Mouse (Mus musculus): ENCODE results near the gene Lrrc2.

The Lrrc2 gene

DNA sequence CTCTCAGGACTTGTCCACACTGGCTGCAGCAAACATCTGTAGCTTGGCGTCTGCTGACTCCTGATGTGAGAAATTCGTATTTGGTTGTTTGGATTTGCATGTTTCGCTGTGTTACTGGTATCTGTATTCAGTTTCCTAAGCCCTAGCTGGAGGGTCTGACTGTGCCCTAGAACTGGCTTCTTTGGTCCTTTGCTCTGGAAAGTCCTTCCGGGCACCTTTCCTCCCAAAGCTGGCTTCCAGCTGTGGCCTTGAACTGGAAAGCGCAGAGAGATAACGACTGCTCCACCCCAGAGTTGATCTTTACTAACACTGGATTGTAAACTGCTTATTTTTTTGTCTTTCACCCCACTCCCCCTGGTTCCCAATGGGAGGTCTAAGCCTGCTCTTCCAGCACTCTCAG is 3.4 kb upstream of the Lrrc2 start:
- DNase-seq (ENCODE audit: low read depth, low spot score): no peak

DNA sequence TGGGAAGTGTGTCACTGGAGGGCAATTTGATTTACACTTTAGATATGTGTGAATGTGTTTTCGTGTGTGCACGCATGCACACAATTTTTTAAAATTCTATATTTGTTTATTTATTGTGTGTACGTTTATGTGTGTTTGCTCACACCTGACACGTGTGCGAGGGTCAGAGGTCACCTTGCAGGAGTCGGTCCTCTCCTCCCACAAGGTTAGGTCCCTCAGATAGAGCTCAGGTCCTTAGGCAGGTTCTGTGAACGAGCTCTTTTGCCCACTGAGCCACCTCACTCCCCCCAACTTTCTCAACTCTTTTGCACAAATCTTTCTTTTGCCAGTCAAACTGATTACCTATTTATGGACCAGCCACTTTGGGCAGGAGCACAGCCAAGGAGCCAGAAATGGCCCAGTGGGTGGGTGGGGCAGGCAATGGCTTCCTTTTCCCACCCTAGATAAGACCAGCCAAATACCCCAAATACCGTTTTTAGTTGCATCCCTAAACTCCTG is 2.5 kb upstream of the Lrrc2 start:
- DNase-seq (ENCODE audit: low read depth, low spot score): no peak

DNA sequence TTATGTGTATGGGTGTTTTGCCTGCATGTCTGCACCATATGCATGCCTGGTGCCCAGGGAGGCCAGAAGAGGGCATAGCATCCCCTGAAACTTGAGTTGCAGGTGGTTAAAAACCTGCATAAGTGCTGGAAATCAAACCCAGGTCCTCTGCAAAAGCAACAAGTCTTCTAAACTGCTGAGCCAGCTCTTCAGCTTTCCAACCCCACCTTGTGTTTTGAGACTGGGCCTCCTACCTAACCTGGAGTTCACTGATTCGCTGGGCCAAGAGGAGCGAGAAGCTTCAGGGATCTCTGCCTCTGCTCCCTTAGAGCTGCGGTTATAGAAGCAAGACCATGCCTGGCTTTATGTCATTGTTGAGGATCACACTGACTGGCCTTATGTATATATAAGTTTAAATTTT is 1.2 kb upstream of the Lrrc2 start:
- no peak for DNase-seq (ENCODE audit: low read depth, low spot score)

DNA sequence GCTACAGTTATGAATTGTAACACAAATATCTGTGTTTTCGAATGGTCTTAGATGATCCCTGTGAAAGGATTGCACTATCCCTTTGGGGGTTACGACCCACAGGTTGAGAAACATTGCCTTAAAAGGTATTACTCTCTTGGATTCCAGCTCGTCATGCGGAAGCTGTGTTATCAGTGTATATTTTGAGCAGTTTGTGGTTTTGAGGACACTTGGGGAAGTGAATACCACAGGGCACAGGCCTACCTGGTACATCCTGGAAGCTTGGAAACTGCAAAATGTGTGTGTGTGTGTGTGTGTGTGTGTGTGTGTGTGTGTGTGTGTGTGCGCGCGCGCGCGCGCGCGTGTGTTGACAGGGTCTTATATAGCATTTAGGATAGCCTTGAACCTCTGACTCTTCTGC is 521 bp downstream of the Lrrc2 start:
- DNase-seq (ENCODE audit: low read depth, low spot score): no peak

DNA sequence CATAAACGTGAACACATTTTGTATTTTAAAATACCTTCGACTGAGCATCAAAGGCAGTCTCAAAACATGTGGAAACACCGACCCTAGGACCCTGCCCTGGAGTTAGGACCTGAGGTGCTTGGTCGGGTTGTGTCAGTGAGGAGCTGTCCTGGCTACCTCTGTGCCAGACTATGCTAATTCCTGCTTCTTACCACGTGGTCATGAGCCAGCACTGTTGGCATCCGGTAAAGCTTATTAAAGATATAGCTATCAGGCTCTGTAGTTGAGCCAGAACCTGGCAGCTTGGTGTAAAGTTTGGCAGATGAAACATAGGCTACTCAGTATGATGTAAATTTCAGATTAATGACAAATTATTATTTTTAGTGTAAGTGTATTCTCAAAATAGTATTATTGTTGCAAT is 1.1 kb downstream of the Lrrc2 start:
- DNase-seq (ENCODE audit: low read depth, low spot score): no peak

DNA sequence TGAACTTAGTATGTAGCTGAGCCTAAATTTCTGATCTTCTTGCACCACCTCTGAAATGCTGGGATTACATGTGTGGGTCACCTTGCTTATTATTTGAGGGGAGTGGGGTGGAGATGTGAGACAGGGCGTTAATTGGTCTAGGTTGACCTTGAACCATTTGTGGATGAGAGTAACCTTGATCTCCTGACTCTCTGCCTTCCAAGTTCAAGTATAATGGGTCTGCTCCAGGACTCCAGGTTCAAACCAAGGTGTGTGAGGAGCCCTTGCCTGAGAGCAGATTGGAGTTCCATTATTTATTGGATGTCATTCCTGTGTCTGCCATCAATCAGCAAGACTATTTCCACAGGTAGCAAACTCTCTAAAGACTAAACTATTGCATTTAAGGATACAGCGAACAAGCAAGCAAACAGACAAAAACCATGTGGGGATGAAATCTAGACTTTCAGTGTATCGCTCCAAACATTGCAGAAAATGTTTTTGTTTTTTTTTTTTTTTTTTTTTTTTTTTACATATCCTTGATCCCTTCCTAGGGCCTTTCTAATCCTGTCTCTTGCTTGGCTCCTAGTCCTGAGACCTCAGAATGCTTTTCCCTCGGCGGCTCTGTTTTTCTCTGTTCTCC is 1.7 kb downstream of the Lrrc2 start:
- DNase-seq (ENCODE audit: low read depth, low spot score): peak; percentile 13

DNA sequence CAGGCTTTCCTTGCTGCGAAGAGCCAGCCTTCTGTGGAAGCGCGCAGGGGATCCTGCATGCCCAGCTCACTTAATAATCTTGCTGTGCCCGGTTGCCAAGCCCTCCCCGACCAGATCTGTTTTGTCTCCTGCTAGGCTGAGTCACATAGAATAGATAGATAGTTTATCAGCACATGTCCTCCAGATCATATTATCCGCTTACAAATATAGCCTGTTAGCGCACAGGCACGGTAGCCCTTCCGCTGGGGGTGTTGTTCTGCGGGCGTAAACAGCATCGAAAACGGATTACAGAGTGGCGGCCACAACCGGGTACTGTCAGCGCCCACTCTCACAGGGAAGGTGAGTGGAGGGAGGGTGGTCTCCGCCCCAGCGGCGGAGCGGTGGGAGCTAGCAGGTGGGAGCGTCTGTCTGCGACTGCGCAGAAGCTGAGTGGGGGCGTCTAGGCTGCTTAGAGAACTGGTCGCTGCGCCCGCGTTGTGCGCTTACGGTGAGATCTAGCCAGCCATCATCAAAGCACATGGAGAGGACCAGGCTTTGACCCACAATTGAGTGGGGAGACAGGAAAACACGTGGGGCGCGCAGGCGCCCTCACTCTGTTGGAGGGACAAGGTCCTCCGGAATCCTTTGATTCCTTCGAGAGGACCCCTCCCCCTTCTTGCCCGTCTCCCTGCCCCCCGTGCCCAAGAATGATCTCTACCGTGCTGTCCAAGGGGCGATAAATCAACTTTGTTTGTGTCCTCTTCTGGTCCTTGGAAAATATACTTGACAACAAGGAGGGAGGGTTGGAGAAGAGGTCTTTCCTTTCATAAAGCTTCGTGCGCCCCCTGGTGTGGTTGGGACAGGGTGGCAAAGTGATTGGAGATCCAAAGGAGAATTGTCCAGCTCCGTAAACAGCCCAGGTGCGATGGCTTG is 2.5 kb downstream of the Lrrc2 start:
- DNase-seq (ENCODE audit: low read depth, low spot score): peak; percentile 66

DNA sequence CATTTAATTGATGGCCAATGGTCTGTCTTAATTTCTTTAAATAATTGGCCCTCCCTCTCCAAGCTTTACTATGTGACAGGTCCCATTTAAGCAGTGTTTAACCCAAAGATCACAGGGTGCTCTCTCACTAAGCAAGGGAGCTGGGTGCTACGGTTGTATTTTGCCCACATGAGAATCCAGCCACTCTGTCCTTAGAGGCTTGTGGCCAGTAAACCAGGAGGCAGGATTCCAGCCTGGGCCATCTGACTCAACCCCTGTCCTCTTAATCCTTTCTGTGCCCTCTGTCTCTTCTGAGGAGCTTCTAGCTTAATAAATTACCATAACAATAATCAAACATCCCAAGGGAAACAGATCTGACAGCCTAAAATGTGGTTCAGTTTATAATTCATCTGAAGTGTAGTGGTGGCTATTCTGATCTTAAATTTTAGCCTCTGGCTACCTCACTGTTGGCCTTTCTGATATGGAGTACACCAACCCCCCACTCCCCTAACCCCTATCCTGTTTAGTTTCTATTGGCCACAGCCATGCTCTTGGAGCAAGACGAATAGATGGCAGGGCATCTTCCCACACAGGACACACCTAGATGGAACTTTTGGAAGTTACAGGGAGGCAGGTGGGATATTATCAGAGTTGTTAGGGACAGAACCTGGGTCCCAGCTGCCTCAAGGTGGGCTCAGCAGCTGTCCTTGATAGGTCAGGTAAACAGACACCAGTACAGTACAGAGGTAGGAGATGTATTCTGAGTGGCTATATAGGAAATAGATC is 3.5 kb downstream of the Lrrc2 start:
- DNase-seq (ENCODE audit: low read depth, low spot score): no peak

DNA sequence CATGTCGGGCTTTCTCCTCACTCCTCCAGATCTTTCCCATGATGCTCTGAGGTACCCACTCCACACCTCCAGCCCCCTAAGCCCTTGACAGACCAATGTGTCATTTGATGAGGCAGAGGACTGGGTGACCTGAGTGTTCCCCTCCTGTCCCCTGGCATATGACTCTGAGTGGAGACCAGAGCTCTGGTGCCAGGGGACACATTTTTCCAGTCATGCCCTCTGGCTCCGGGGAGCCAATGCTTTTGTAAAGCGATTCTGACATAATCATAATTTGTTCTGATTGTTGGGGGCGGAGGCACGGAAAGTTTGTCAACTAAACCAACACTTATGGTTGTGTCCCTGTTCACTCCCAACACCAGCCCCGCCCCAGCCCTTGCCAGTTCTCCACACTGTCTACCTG is 4.6 kb downstream of the Lrrc2 start:
- DNase-seq (ENCODE audit: low read depth, low spot score): no peak

DNA sequence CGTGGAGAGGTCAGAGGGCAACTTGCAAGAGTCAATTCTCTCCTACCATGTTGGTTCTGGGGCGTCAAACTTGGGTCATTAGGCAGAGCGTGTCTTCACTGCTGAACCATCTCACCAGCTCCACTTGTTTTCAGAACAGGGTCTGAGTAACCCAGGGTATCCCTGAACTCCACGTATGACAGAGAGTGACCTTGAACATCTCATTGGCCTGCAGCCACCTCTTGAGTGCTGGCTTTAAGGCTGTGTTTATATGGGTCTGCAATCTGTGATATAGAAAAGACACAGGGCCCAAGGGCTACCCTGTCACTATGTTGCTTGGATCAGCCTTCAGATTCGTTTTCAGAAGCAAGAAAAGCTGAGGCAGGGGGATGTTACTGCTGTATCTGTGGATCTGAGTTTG is 8.3 kb downstream of the Lrrc2 start:
- DNase-seq (ENCODE audit: low read depth, low spot score): no peak

DNA sequence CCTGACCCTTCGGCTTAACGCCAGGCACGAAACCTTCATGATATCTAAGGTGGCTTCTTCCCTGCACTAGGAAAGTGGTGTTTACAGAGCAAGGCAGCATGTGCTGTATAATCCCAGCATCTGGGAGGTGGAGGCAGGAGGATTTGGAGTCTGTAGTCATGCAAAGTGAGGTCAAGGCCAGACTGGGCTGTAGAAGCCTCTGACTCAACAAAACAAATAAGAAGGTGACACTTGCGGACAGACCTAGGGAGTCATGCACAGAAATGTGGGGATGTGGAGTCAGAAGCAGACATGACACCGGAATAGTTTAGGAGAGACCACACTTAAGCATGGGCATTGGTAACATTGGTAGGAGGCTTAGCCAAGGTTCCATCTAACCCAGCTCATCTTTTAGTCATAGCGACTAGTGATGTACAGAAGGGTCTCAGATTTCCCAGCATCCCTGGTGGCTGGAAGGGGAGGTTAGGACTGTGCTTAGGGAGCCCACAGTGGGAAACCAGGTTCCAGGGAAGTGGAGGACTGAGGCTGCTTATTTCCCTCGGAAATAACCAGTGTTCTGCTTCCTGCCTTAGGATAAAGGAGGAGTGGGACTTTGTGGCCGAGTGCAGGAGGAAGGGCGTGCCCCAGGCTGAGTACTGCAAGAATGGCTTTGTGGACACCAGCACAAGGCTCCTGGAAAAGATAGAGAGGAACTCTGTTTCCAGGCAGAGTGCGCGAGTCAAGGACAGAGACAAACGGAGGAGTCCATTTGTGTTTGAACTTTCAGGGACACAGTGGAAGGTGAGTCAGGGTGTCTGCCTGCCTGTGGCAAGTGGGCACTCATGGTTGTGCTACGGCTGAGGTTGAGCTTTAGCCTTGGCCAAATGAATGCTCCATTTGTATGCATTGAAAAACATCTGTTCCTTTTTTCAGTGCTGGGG is 9.1 kb downstream of the Lrrc2 start:
- DNase-seq (ENCODE audit: low read depth, low spot score): no peak

DNA sequence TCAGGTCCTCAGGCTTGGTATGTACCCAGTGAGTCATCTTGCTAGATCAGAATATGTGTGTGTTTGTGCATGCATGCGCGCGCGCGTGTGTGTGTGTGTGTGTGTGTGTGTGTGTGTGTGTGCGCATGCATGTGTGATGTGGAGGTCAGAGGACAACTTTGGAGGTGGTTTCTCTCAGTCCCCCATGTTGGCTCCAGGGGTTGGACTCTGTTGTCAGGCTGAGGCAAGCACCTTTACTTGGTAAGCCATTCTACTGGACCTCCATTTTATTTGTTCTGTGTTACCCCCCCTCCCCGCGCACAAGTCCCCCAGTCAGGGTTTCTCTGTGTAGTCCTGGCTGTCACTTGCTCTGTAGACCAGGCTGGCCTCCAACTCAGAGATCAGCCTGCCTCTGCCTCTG is 10.0 kb downstream of the Lrrc2 start:
- no peak for DNase-seq (ENCODE audit: low read depth, low spot score)

DNA sequence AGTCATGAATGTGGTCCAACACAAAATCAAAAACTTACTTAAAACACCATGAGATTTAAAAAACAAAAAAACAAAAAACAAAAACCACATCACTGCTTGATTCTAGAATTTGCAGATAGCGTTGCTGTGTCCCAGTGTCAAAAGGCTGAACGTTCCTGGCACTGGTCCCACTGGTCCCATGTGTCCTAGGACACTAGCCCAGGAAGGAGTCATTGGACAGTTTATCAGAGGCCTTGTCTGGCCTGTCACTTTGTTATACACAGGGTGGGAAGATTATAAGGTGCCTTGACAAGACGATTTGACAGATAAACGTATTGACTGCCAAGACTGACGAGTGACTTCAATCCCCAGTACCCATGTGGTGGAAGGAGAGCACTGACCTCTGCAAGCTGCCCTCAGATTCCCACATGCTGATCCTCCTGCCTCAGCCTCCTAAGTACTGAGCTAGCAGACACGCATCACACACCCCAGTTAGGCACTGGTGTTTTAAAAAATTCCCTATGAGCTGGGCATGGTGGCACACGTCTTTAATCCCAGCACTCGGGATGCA is 12.3 kb downstream of the Lrrc2 start:
- DNase-seq (ENCODE audit: low read depth, low spot score): no peak

DNA sequence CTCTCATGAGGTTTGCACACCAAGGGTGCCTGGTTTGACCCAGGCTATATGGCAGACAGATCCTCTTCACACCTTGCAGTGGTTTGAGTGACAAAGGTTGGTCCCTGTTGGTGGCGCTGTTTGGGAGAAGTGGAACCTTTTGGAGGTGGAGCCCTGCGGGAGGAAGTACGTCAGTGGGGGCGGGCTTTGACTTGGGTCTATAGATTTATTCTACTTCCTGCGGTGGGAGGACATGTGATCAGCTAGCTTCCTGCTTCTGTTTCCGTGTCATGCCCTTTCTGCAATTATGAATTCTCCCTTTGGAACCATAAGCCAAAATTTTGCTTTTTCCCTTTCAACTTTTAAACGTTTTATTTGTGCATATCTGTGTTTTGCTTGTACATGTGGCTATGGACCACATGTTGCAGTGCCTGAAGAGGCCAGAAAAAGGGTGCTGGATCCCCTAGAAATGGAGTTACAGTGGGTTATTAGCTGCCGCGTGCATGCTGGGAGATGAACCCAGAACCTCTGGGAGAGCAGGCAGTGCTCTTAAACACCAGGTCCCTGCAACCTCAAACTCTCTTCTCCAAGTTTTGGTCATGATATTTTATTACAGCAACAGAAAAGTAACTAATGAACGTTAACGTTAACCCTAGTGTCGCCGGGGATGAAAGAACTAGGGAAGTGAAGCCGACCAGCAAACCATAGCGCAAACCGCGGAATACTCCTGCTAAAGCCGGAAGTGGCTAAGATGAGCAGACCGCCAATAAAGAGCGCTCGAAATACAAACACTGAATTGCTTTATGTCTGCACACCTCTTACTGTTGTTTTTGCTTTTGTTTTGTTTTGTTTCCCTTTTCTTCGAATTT is 13.9 kb downstream of the Lrrc2 start:
- no peak for DNase-seq (ENCODE audit: low read depth, low spot score)

DNA sequence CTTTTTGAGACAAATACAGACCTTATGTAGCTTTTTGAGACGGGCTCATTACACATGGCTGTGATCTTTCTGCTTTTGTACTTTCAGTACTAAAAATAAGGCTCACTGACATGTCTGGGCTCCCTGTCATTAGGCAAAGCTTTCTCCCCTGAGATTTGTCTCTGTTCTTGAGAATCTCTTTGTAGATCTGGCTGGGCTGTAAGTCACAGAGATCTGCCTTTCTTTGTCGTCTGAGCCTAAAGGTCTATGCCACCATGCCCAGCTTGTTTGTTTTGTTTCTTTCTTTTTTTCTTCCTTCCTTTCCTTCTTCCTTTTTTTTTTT is 14.5 kb downstream of the Lrrc2 start:
- no peak for DNase-seq (ENCODE audit: low read depth, low spot score)

DNA sequence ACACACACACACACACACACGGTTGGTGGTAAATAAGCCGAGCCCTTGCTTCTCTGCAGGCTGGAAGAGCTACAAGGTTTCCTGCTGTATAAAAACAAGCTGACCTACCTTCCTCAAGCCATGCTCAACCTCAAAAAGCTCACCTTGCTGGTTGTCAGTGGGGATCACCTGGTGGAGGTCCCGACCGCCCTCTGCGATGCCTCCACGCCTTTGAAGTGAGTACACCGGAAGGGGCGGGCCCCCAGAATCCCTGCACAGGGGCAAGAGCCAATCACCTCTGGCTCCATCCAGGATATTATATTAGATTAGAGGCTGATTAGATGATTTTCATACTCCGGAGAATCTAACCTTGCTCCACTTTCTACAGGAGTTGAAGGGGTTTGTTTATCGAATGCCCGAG is 28.1 kb downstream of the Lrrc2 start:
- DNase-seq (ENCODE audit: low read depth, low spot score): no peak

DNA sequence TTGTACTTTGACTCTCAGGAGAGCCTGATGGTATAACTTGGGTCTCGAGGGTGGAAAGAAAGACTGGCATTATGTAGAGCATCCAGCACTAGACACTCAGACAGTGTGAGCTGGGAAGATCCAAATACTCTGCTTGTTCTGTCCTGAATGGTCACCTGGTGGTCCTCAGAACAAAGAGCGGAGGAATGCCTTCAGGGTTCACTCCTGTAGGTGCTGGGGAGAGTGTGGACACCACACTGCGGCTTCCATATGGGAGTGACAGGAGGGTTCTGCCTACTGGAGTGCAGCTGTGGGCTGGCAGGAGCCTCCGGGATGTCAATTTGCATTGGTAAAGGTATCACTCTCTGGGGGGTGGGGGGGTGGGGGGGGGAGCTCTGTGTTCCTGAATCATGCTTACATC is 31.0 kb downstream of the Lrrc2 start:
- DNase-seq (ENCODE audit: low read depth, low spot score): no peak

DNA sequence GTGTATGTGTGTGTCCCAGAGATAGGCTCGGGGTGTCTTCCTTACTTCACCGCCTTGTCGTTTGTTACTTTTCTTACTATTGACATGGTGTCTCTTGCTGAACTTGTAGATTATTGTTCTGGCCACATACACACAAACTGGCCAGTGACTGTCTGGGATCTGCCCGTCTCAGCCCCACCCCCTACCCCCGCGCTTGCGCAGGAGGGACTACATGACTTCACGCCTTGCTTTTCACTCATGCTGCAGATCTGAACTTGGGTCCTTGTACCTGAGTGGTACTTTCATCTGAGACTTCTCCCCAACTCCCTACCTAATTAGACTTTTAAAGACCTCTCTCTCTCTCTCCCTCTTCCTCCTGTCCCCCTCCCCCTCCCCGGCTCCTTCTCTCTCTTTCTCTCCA is 32.8 kb downstream of the Lrrc2 start:
- DNase-seq (ENCODE audit: low read depth, low spot score): no peak

DNA sequence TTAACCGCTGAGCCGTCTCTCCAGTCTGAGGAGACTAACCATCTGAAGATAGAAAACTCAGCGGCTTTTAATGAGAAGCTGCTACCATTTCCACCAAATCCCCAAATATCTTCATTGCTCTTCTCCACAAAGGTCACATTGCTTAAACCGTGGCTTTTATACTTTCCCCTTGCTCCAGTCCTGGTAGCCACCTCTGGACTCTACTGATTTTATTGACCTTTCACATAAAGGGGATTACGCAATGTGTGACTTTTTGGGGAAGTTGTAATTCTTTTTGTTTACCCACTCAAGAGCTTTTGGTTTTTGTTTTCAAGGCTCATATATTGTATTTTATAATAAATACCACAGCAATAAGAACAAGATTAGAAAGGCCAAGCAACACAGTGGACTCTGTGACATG is 34.2 kb downstream of the Lrrc2 start:
- DNase-seq (ENCODE audit: low read depth, low spot score): no peak

DNA sequence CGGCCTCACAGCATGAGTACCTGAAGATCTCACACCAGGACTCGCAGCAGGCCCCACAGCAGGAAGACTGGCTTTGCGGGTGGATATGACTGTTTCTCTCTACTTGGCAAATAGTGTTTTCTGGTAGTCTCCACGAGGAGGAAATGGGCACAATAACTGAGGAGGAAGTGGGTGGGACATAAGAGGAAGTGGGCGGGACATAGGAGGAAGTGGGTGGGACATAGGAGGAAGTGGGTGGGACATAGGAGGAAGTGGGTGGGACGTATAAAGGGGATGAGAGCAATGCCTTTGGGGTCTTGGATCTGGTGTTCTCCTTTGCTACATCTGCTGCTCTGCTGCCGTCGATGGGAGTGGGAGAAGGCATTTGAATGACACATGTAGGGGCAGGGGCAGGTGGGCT is 34.6 kb downstream of the Lrrc2 start:
- no peak for DNase-seq (ENCODE audit: low read depth, low spot score)

All from retina, postnatal 7 days (tissue).